Mouse (Mus musculus): ENCODE measurements around the gene Sec22a.
A peak's percentile ranks its signal among the peaks of the same experiment; 100 is the strongest.

The Sec22a gene

GRCm38 (mm10) chr16:35310551-35311110 is 53.1 kb downstream of the Sec22a start:
- DNase-seq (ENCODE audit: extremely low spot score): peak; percentile 17

GRCm38 (mm10) chr16:35309634-35310033 is 54.1 kb downstream of the Sec22a start:
- DNase-seq (ENCODE audit: extremely low spot score): no peak

- no peak for DNase-seq (ENCODE audit: extremely low spot score)
These were observed 55.1 kb downstream of the Sec22a start for GRCm38 (mm10) chr16:35308486-35309143.

- DNase-seq (ENCODE audit: extremely low spot score): no peak
These were observed 55.7 kb downstream of the Sec22a start for GRCm38 (mm10) chr16:35308016-35308415.

GRCm38 (mm10) chr16:35307331-35307730 is 56.4 kb downstream of the Sec22a start:
- DNase-seq (ENCODE audit: extremely low spot score): no peak

GRCm38 (mm10) chr16:35306631-35307030 is 57.1 kb downstream of the Sec22a start:
- DNase-seq (ENCODE audit: extremely low spot score): no peak

- DNase-seq (ENCODE audit: extremely low spot score): no peak
These were observed 58.5 kb downstream of the Sec22a start for GRCm38 (mm10) chr16:35305226-35305625.

GRCm38 (mm10) chr16:35304416-35304815 is 59.3 kb downstream of the Sec22a start:
- DNase-seq (ENCODE audit: extremely low spot score): no peak

- no peak for DNase-seq (ENCODE audit: extremely low spot score)
These were observed 60.0 kb downstream of the Sec22a start for GRCm38 (mm10) chr16:35303721-35304120.

- DNase-seq (ENCODE audit: extremely low spot score): peak; percentile 54
These were observed 61.1 kb downstream of the Sec22a start for GRCm38 (mm10) chr16:35302441-35303280.

- DNase-seq (ENCODE audit: extremely low spot score): no peak
These were observed 63.6 kb downstream of the Sec22a start for GRCm38 (mm10) chr16:35300156-35300555.

- DNase-seq (ENCODE audit: extremely low spot score): no peak
These were observed 65.9 kb downstream of the Sec22a start for GRCm38 (mm10) chr16:35297786-35298185.

- no peak for DNase-seq (ENCODE audit: extremely low spot score)
These were observed 76.5 kb downstream of the Sec22a start for GRCm38 (mm10) chr16:35287244-35287643.

GRCm38 (mm10) chr16:35285821-35286220 is 77.9 kb downstream of the Sec22a start:
- DNase-seq (ENCODE audit: extremely low spot score): no peak

- DNase-seq (ENCODE audit: extremely low spot score): no peak
These were observed 81.3 kb downstream of the Sec22a start for GRCm38 (mm10) chr16:35282456-35282855.

- no peak for DNase-seq (ENCODE audit: extremely low spot score)
These were observed 85.6 kb downstream of the Sec22a start for GRCm38 (mm10) chr16:35278166-35278565.

GRCm38 (mm10) chr16:35272417-35272816 is 91.3 kb downstream of the Sec22a start:
- DNase-seq (ENCODE audit: extremely low spot score): no peak

GRCm38 (mm10) chr16:35271572-35271971 is 92.1 kb downstream of the Sec22a start:
- DNase-seq (ENCODE audit: extremely low spot score): no peak

GRCm38 (mm10) chr16:35270945-35271344 is 92.8 kb downstream of the Sec22a start:
- no peak for DNase-seq (ENCODE audit: extremely low spot score)

GRCm38 (mm10) chr16:35270353-35270934 is 93.3 kb downstream of the Sec22a start:
- peak; percentile 84 for DNase-seq (ENCODE audit: extremely low spot score)
